Comparison of ENCODE assay signal across 10 mouse cellular contexts in the genomic region with DNA sequence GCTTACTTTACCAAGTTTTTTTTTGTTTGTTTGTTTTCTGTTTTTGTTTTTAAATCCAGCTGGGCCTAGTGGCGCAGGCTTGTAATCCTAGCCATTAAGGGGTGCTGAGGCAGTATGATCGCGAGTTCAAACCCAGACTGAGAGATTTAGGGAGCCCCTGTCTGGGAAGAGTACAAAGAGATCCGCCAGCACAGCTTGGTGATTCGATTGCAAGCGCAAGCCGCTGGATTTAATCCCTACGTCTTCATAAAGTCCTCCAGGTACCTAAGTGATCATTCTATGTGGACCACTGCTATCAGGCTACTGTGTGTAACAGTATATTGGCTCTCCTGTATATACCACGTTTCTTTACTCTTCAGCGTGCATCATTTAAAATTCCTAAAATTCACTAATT. TPM values are rescaled to one million over a fixed set of nuclear protein-coding genes. Genes with fewer than 3 reads are reported as not detected.
DNase-seq lines count a peak whose midpoint lies in the region; ATAC-seq and TF ChIP-seq lines count a peak whose summit lies in the region.
"Had no signal": no experiment of that assay in that cellular context is flagged by ENCODE, and none has a peak within 500 bp of the region (broad histone marks: within the 10 kb centered on the region; RNA-seq: fewer than 3 reads in every experiment).

No protein-coding gene starts in this region.

- no peaks in the 10 kb centered on the region for H3K9me3 ChIP-seq in lung, embryonic 14.5 days (ENCODE audit: low read depth, low read length)
- H3K9me3 ChIP-seq in forebrain, embryonic 13.5 days (replicated peaks): no peaks in the 10 kb centered on the region
- no peaks in the 10 kb centered on the region for H3K9me3 ChIP-seq in limb, embryonic 13.5 days

- DNase-seq in lung, embryonic 14.5 days: no peak
- no peak for DNase-seq in lung, adult 2 months
- no peak for DNase-seq in retina, embryonic 14.5 days (ENCODE audit: low spot score)
- DNase-seq in natural killer cell, adult 2 months (ENCODE audit: low spot score in 2 of 2): no peak
- no peak for DNase-seq in ovary, postnatal 14 days (ENCODE audit: low spot score)
- DNase-seq: thymus, adult 2 months had no signal

- no peak for TF ChIP-seq CTCF in lung, embryonic 14.5 days (IDR thresholded peaks at IDR 0.05; ENCODE audit: low read depth)
- TF ChIP-seq CTCF in lung, adult 2 months (IDR thresholded peaks at IDR 0.05; ENCODE audit: insufficient read depth, low read length): no peak
- TF ChIP-seq CTCF in small intestine, adult 2 months (IDR thresholded peaks at IDR 0.05; ENCODE audit: extremely low read depth, insufficient read length, insufficient replicate concordance, low read depth, low read length): no peak

- H3K27ac ChIP-seq in lung, embryonic 14.5 days (ENCODE audit: low read depth): no peak overlapping the region
- no peak overlapping the region for H3K27ac ChIP-seq in forebrain, embryonic 13.5 days
- H3K27ac ChIP-seq in limb, embryonic 13.5 days: no peak overlapping the region
- H3K27ac ChIP-seq in small intestine, adult 2 months (ENCODE audit: insufficient read depth, low read depth, low read length): no peak overlapping the region

- no peak overlapping the region for H3K9ac ChIP-seq in lung, embryonic 14.5 days
- H3K9ac ChIP-seq in forebrain, embryonic 13.5 days: 0 out of 2 replicates have a peak overlapping the region, but pooled peaks have one; percentile 46
- H3K9ac ChIP-seq in limb, embryonic 13.5 days: no peak overlapping the region

- H3K4me1 ChIP-seq in lung, embryonic 14.5 days (ENCODE audit: insufficient read depth): no peaks in the 10 kb centered on the region
- no peaks in the 10 kb centered on the region for H3K4me1 ChIP-seq in lung, adult 2 months (ENCODE audit: control insufficient read depth, insufficient read depth, low read length)
- no peaks in the 10 kb centered on the region for H3K4me1 ChIP-seq in forebrain, embryonic 13.5 days
- no peaks in the 10 kb centered on the region for H3K4me1 ChIP-seq in limb, embryonic 13.5 days
- H3K4me1 ChIP-seq in small intestine, adult 2 months (ENCODE audit: control insufficient read depth, insufficient read depth, insufficient read length, low read length): no peaks in the 10 kb centered on the region

- H3K36me3 ChIP-seq in lung, embryonic 14.5 days (ENCODE audit: insufficient read depth): no peaks in the 10 kb centered on the region
- no peaks in the 10 kb centered on the region for H3K36me3 ChIP-seq in forebrain, embryonic 13.5 days (ENCODE audit: poor library complexity, severe bottlenecking)
- no peaks in the 10 kb centered on the region for H3K36me3 ChIP-seq in limb, embryonic 13.5 days
- H3K36me3 ChIP-seq in small intestine, adult 2 months (ENCODE audit: control insufficient read depth, insufficient read depth, low read length): no peaks in the 10 kb centered on the region

- ATAC-seq in lung, embryonic 14.5 days (ENCODE audit: insufficient read depth): peak; percentile 49; the same call in 1 of the 2 replicates
- ATAC-seq in forebrain, embryonic 13.5 days: peak; percentile 7; the same call in 1 of the 2 replicates
- no peak for ATAC-seq in limb, embryonic 13.5 days (ENCODE audit: low FRiP score, low read depth)
- ATAC-seq: inflammation-experienced regulatory T-cells, adult 6 months had no signal

- TF ChIP-seq POLR2A in lung, adult 2 months (IDR thresholded peaks at IDR 0.05; ENCODE audit: borderline replicate concordance, extremely low read depth, low read depth, low read length): no peak
- no peak for TF ChIP-seq POLR2A in small intestine, adult 2 months (IDR thresholded peaks at IDR 0.05; ENCODE audit: low read depth, low read length)

- peak overlapping the region; percentile 64 for H3K4me2 ChIP-seq in lung, embryonic 14.5 days
- H3K4me2 ChIP-seq in forebrain, embryonic 13.5 days: peak overlapping the region; percentile 67
- peak overlapping the region; percentile 70 for H3K4me2 ChIP-seq in limb, embryonic 13.5 days (replicated peaks)

- peak overlapping the region; percentile 31 for H3K4me3 ChIP-seq in lung, embryonic 14.5 days (ENCODE audit: low read depth, low read length)
- H3K4me3 ChIP-seq in lung, adult 2 months (replicated peaks; ENCODE audit: extremely low read depth, low read depth, low read length): no peak overlapping the region
- H3K4me3 ChIP-seq in forebrain, embryonic 13.5 days: peak overlapping the region; percentile 42
- H3K4me3 ChIP-seq in limb, embryonic 13.5 days: peak overlapping the region; percentile 41
- peak overlapping the region; percentile 28; the same call in 1 of the 2 replicates for H3K4me3 ChIP-seq in small intestine, adult 2 months (ENCODE audit: low read depth, low read length)

- 29% methylated on average over 10 of the region's 10 CpGs for WGBS in lung, embryonic 14.5 days
- WGBS in lung, adult 2 months: 42% methylated on average over 10 of the region's 10 CpGs
- WGBS in forebrain, embryonic 13.5 days: 36% methylated on average over 10 of the region's 10 CpGs
- WGBS in limb, embryonic 13.5 days: 32% methylated on average over 10 of the region's 10 CpGs
- 28% methylated on average over 10 of the region's 10 CpGs for WGBS in small intestine, adult 2 months

- H3K27me3 ChIP-seq in lung, embryonic 14.5 days (ENCODE audit: insufficient read depth, low read length): 0 out of 2 replicates have a peak, but pooled peaks cover 4% of the 10 kb centered on the region
- peaks cover 20% of the 10 kb centered on the region; the same call in 1 of the 2 replicates for H3K27me3 ChIP-seq in forebrain, embryonic 13.5 days
- peaks cover 52% of the 10 kb centered on the region for H3K27me3 ChIP-seq in limb, embryonic 13.5 days
- no peaks in the 10 kb centered on the region for H3K27me3 ChIP-seq in small intestine, adult 2 months (ENCODE audit: control insufficient read depth, insufficient read depth, low read length)

RNA-seq across cellular contexts. Expression of gene Rnf138rt1, which starts 0.3 kb away (rescaled TPM):
- polyA plus RNA-seq in lung, embryonic 14.5 days (2014; fragmentation: Nextera tagmentation; extraction: Ambion mirVana): not detected in 2 replicates
- polyA plus RNA-seq in lung, adult 2 months (2012; rRNA removed): 0.22 and 0.26 TPM in 2 replicates
- polyA plus RNA-seq in forebrain, embryonic 13.5 days (2015; fragmentation: Nextera tagmentation; extraction: Ambion mirVana): 1.3 and 2.3 TPM in 2 replicates
- 0.17 and 0.47 TPM in 2 replicates for polyA plus RNA-seq in limb, embryonic 13.5 days (2015; fragmentation: Nextera tagmentation; extraction: Ambion mirVana)
- polyA plus RNA-seq in small intestine, adult 2 months (2012; rRNA removed): not detected in 2 replicates
- polyA plus RNA-seq: inflammation-experienced regulatory T-cells, adult 6 months; thymus, adult 2 months had no signal
